Mouse (Mus musculus) stomach, embryonic 14.5 days (tissue): Measurements from ENCODE around the gene Cdkn2d. TPM values are rescaled to one million over a fixed set of nuclear protein-coding genes. Genes with fewer than 3 reads are reported as not detected.
A peak's percentile ranks its signal among the peaks of the same experiment; 100 is the strongest.

Experiments used
- ATAC-seq: fragments of 200-750 bp; cut with Nextera tagmentation; 2 replicates; pipeline ENCODE4 v1.8.0; 2017; ENCODE audit warnings: low read depth, moderate TSS enrichment; ENCODE audit not compliant: insufficient number of reproducible peaks, insufficient read depth, low FRiP score
- H3K27ac ChIP-seq: fragments of 300-500 bp; sonication (generic); 2 replicates; pipeline ENCODE4 v1.5.1; 2014; ENCODE audit warnings: mild to moderate bottlenecking, low read length, moderate library complexity, mixed read lengths
- H3K27me3 ChIP-seq: fragments of 300-500 bp; sonication (generic); 2 replicates; pipeline ENCODE4 v1.6.1; 2014; ENCODE audit warnings: low read length, control low read depth, mixed read lengths; ENCODE audit not compliant: control insufficient read depth, insufficient read depth
- H3K36me3 ChIP-seq: fragments of 300-500 bp; sonication (generic); 2 replicates; pipeline ENCODE4 v1.6.1; 2014; ENCODE audit warnings: mild to moderate bottlenecking, control low read depth, low read length, moderate library complexity, mixed read lengths; ENCODE audit not compliant: control insufficient read depth, insufficient read depth
- H3K4me1 ChIP-seq: fragments of 300-500 bp; sonication (generic); 2 replicates; pipeline ENCODE4 v1.6.1; 2014; ENCODE audit warnings: low read length, control low read depth, mixed read lengths; ENCODE audit not compliant: control insufficient read depth, insufficient read depth
- H3K4me2 ChIP-seq: fragments of 300-500 bp; sonication (generic); replicated peaks from 2 replicates; pipeline ENCODE4 v1.6.1; 2014; ENCODE audit warnings: low read depth, low read length, control low read depth
- H3K4me3 ChIP-seq: fragments of 300-500 bp; sonication (generic); 2 replicates; pipeline ENCODE4 v1.5.1; 2014; ENCODE audit warnings: low read depth, low read length, control low read depth
- H3K9ac ChIP-seq: fragments of 300-500 bp; sonication (generic); replicated peaks from 2 replicates; pipeline ENCODE4 v1.6.1; 2014; ENCODE audit warnings: low read depth, mild to moderate bottlenecking, control low read depth, low read length, moderate library complexity, mixed read lengths
- H3K9me3 ChIP-seq: fragments of 300-500 bp; sonication (generic); 2 replicates; pipeline ENCODE4 v1.6.1; 2016; ENCODE audit warnings: low read depth, low read length, control low read depth; ENCODE audit not compliant: control insufficient read depth
- WGBS: fragments of 180-500 bp; shearing (Covaris S2); extraction: QIAGEN DNeasy Blood & Tissue Kit; methylation state at CpG from one replicate; pipeline ENCODE4 v1.1.7; 2014; 5-methylcytosine and 5-hydroxymethylcytosine counted together
- polyA plus RNA-seq: library from polyadenylated mRNA; unstranded; fragments of >200 nt; fragmentation: Nextera tagmentation; extraction: Ambion mirVana; gene quantifications from 2 replicates; pipeline ENCODE4 v1.2.1, GENCODE M21; 2014

Cdkn2d gene
- polyA plus RNA-seq, 1 experiment from 2014 or later: 48.5 TPM

DNA sequence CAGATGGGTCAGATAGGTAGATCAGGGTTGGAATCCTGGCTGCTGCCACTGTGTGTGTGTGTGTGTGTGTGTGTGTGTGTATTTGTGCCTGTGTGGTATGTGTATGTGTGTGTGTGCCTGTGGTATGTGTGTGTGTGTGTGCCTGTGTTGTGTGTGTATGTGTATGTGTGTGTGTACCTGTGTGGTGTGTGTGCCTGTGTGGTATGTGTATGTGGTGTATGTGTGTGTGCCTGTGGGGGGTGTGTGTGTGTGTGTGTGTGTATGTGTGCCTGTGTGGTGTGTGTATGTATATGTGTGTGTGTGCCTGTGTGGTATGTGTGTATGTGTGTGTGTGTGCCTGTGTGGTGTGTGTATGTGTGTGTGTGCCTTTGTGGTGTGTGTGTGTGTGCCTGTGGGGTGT, 36.5 kb downstream of the Cdkn2d start:
- H3K4me3 ChIP-seq: no peak overlapping the region
- H3K36me3 ChIP-seq: no peaks in the 10 kb centered on the region
- peaks cover 5% of the 10 kb centered on the region for H3K27me3 ChIP-seq
- H3K27ac ChIP-seq: no peak overlapping the region
- H3K9ac ChIP-seq: no peak overlapping the region
- ATAC-seq: no peak
- H3K4me1 ChIP-seq: 0 out of 2 replicates have a peak, but pooled peaks cover 2% of the 10 kb centered on the region
- no peak overlapping the region for H3K4me2 ChIP-seq
- H3K9me3 ChIP-seq: no peaks in the 10 kb centered on the region

- peaks cover 28% of the 10 kb centered on the region for H3K27me3 ChIP-seq
- WGBS: 51% methylated on average over 13 of the region's 13 CpGs
- H3K9me3 ChIP-seq: no peaks in the 10 kb centered on the region
- no peak overlapping the region for H3K4me2 ChIP-seq
- no peak overlapping the region for H3K9ac ChIP-seq
- 0 out of 2 replicates have a peak, but pooled peaks cover 8% of the 10 kb centered on the region for H3K4me1 ChIP-seq
- peak; percentile 30; the same call in 1 of the 2 replicates for ATAC-seq
- H3K4me3 ChIP-seq: no peak overlapping the region
- peak overlapping the region; percentile 58 for H3K27ac ChIP-seq
- H3K36me3 ChIP-seq: no peaks in the 10 kb centered on the region
These were observed 40.0 kb downstream of the Cdkn2d start for GRCm38 (mm10) chr9:21251116-21251735.

DNA sequence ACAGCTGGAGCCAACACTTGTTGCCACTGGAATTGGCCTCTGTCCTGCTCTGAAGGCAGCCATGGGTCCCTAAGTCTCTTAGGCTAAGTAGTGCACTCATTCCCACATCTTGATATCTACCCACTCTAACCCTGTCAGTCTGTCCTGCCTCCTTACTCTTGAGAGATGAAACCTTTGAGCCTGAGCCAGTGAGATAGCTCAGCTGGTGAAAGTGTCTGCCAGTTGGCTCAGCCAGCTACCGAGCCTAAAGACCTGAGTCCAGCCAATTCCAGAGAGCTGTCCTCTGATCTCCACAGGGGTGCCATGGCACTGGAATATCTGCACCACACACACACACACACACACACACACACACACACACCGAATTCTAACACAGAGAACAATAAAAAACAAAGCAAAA, 40.7 kb downstream of the Cdkn2d start:
- no peak overlapping the region for H3K4me3 ChIP-seq
- no peaks in the 10 kb centered on the region for H3K9me3 ChIP-seq
- H3K4me1 ChIP-seq: 0 out of 2 replicates have a peak, but pooled peaks cover 8% of the 10 kb centered on the region
- H3K27me3 ChIP-seq: peaks cover 35% of the 10 kb centered on the region
- no peak overlapping the region for H3K4me2 ChIP-seq
- WGBS: 46% methylated on average over 2 of the region's 2 CpGs
- no peak overlapping the region for H3K9ac ChIP-seq
- ATAC-seq: no peak
- H3K27ac ChIP-seq: peak overlapping the region; percentile 58; the same call in 1 of the 2 replicates
- H3K36me3 ChIP-seq: no peaks in the 10 kb centered on the region

DNA sequence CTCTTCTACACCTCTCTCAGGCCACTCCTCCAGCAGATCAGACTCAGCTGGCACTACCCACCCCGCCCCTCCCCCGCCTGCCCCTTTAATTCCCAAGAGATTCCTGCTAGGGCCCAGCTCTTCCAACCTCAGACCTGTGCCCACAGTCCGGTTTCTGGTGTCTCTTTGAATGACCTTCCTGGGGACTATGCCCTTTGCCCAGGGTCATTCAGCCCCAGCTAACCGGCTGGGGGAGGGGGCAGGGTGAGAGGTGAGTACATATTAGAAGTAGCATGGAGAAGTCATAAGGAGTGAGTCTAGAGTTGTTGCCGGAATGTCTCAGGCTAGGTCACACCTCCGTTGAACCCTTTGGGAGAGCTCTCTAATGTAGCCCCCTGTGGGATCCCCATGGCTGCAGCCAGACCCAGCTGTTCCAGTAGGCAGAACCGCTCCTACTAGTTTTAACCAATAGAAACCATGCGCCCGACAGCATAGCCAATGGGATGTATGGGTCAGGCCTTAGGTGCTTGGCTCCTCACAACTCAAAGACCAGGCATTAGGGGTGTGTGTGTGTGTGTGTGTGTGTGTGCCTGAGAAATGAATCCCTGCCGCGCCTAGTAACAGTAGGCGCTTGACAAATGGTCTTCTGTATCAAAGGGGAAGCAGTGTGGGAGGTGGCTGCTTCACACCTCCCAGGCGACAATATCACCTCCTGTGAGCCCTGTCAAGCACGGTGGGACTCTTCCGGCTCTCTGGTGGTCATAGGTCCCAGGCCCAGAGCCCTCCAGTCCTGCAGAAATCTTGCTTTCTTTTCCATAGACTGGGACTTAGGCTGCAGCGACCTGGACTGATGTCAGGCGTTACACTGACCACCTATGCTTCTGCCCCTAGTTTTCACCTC, 41.3 kb downstream of the Cdkn2d start:
- Histone ChIP-seq H3K4me1 (0 out of 2 replicates have a peak, but pooled peaks cover 13% of the 10 kb centered on the region), H3K4me2 (no peak overlapping the region), H3K9me3 (no peaks in the 10 kb centered on the region), H3K9ac (no peak overlapping the region), H3K4me3 (no peak overlapping the region), H3K27ac (peak overlapping the region; percentile 58; the same call in 1 of the 2 replicates), H3K36me3 (no peaks in the 10 kb centered on the region), H3K27me3 (peaks cover 42% of the 10 kb centered on the region)
- 16% methylated on average over 17 of the region's 17 CpGs for WGBS
- no peak for ATAC-seq

DNA sequence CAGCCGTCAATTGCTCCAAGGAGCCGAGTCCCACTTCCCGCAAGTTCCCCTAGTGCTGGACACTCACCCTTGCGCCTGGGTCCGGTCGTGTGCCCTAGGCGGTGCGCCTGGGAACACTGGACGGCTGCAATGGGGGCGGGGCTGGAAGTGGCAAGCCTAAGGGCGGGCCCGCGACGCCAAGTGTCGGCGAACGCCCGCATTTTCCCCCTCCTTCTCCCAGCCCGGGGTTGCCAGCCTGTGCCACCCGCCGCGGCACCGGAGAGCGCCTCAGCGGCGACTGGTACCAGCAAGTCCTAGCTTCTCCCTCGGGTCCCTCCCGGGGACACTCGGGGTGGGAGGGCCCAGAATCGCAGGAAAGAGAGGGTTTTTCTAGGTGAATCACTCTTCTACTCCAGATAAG, 42.9 kb downstream of the Cdkn2d start, which contains the start of gene S1pr5:
TSS of gene S1pr5 (minus strand) at position 118 of the 400 bp plus-strand sequence.
- H3K4me2 ChIP-seq: peak within 1 kb of the TSS; percentile 31; the same call in 1 of the 2 replicates
- H3K27me3 ChIP-seq: peaks cover 57% of the 10 kb centered on the region
- H3K4me1 ChIP-seq: peaks cover 19% of the 10 kb centered on the region
- no peak within 1 kb of the TSS for H3K9ac ChIP-seq
- no peak for ATAC-seq
- under 1% methylated on average over 30 of the region's 30 CpGs for whole genome bisulfite sequencing
- H3K9me3 ChIP-seq: no peaks in the 10 kb centered on the region
- H3K27ac ChIP-seq: no peak within 1 kb of the TSS
- no peaks in the 10 kb centered on the region for H3K36me3 ChIP-seq
- H3K4me3 ChIP-seq: peak within 1 kb of the TSS; percentile 20; the same call in 1 of the 2 replicates

- no peak overlapping the region for H3K4me3 ChIP-seq
- H3K9ac ChIP-seq: no peak overlapping the region
- H3K9me3 ChIP-seq: no peaks in the 10 kb centered on the region
- H3K36me3 ChIP-seq: no peaks in the 10 kb centered on the region
- H3K27me3 ChIP-seq: peaks cover 64% of the 10 kb centered on the region
- no peak overlapping the region for H3K27ac ChIP-seq
- ATAC-seq: no peak
- H3K4me2 ChIP-seq: no peak overlapping the region
- peaks cover 19% of the 10 kb centered on the region for H3K4me1 ChIP-seq
- WGBS: 88% methylated on average over 1 of the region's 1 CpGs
These were observed 44.9 kb downstream of the Cdkn2d start for GRCm38 (mm10) chr9:21246342-21246741.

- no peaks in the 10 kb centered on the region for H3K36me3 ChIP-seq
- H3K9ac ChIP-seq: no peak overlapping the region; the same call in 1 of the 2 replicates
- peak overlapping the region; percentile 34 for H3K4me3 ChIP-seq
- 3% methylated on average over 16 of the region's 16 CpGs for WGBS
- H3K27me3 ChIP-seq: peaks cover 62% of the 10 kb centered on the region
- no peaks in the 10 kb centered on the region for H3K9me3 ChIP-seq
- H3K4me2 ChIP-seq: peak overlapping the region; percentile 80
- 0 out of 2 replicates have a peak, but pooled peaks have one; percentile 4 for ATAC-seq
- H3K27ac ChIP-seq: no peak overlapping the region
- H3K4me1 ChIP-seq: peaks cover 19% of the 10 kb centered on the region
These were observed 46.1 kb downstream of the Cdkn2d start for GRCm38 (mm10) chr9:21245113-21245487.

- Histone ChIP-seq H3K36me3 (no peaks in the 10 kb centered on the region), H3K9ac (no peak overlapping the region; the same call in 1 of the 2 replicates), H3K4me2 (peak overlapping the region; percentile 80), H3K27ac (no peak overlapping the region), H3K4me1 (peaks cover 17% of the 10 kb centered on the region), H3K9me3 (no peaks in the 10 kb centered on the region), H3K4me3 (peak overlapping the region; percentile 34), H3K27me3 (peaks cover 58% of the 10 kb centered on the region)
- 1% methylated on average over 69 of the region's 72 CpGs for WGBS
- ATAC-seq: 0 out of 2 replicates have a peak, but pooled peaks have one; percentile 4
These were observed 46.6 kb downstream of the Cdkn2d start for GRCm38 (mm10) chr9:21244428-21245112.
